Mouse (Mus musculus) liver, postnatal 0 days (tissue): ENCODE measurements around the gene Gm10273. TPM values are rescaled to one million over a fixed set of nuclear protein-coding genes. Genes with fewer than 3 reads are reported as not detected.
"Not testable (repeated sequence)": the region's sequence is repeated elsewhere in the genome, so short reads cannot be mapped to it uniquely, and the experiment has no call there.

Source experiments
- ATAC-seq: fragments of 200-750 bp; cut with Nextera tagmentation; 2 replicates; pipeline ENCODE4 v1.8.0; 2017; ENCODE audit warnings: mild to moderate bottlenecking, moderate library complexity
- DNase-seq: peaks from one replicate; pipeline ENCODE4 v3.0.0-alpha.2; 2016
- H3K27ac ChIP-seq: fragments of 300-500 bp; sonication (generic); 2 replicates; pipeline ENCODE4 v1.5.1; 2014; ENCODE audit warnings: antibody characterized with exemption, moderate library complexity, mild to moderate bottlenecking, low read depth
- H3K27me3 ChIP-seq: fragments of 300-500 bp; sonication (generic); 2 replicates; pipeline ENCODE4 v1.6.1; 2014; ENCODE audit warnings: low read length, control low read depth, mixed read lengths; ENCODE audit not compliant: insufficient read depth
- H3K36me3 ChIP-seq: fragments of 300-500 bp; sonication (generic); replicated peaks from 2 replicates; pipeline ENCODE4 v1.6.1; 2014; ENCODE audit warnings: mild to moderate bottlenecking, control low read depth, low read length, moderate library complexity, mixed read lengths; ENCODE audit not compliant: insufficient read depth
- H3K4me1 ChIP-seq: fragments of 300-500 bp; sonication (generic); 2 replicates; pipeline ENCODE4 v1.6.1; 2014; ENCODE audit warnings: antibody characterized with exemption, mild to moderate bottlenecking, control low read depth; ENCODE audit not compliant: insufficient read depth
- H3K4me2 ChIP-seq: fragments of 300-500 bp; sonication (generic); 2 replicates; pipeline ENCODE4 v1.6.1; 2014; ENCODE audit warnings: low read depth, mild to moderate bottlenecking, low read length, moderate library complexity, mixed read lengths
- H3K4me3 ChIP-seq: fragments of 300-500 bp; sonication (generic); 2 replicates; pipeline ENCODE4 v1.5.1; 2014; ENCODE audit warnings: low read depth, low read length
- H3K9ac ChIP-seq: fragments of 300-500 bp; sonication (generic); replicated peaks from 2 replicates; pipeline ENCODE4 v1.6.1; 2014; ENCODE audit warnings: mild to moderate bottlenecking, moderate library complexity
- H3K9me3 ChIP-seq: fragments of 300-500 bp; sonication (generic); 2 replicates; pipeline ENCODE4 v1.6.1; 2016; ENCODE audit warnings: mild to moderate bottlenecking, control low read depth, low read length, mixed read lengths
- CTCF ChIP-seq: sonication (generic); IDR thresholded peaks from 2 replicates; pipeline ENCODE4 v1.5.1; 2016; ENCODE audit warnings: antibody characterized with exemption, low read depth
- EP300 ChIP-seq: IDR thresholded peaks from 2 replicates; pipeline ENCODE4 v1.6.1; 2016; ENCODE audit warnings: antibody characterized with exemption, low read depth, mild to moderate bottlenecking
- WGBS: fragments of 180-500 bp; shearing (Covaris S2); extraction: QIAGEN DNeasy Blood & Tissue Kit; methylation state at CpG from one replicate; pipeline ENCODE4 v1.1.7; 2014; ENCODE audit not compliant: insufficient replicate concordance; 5-methylcytosine and 5-hydroxymethylcytosine counted together
- polyA plus RNA-seq: library from polyadenylated mRNA; unstranded; fragments of >200 nt; fragmentation: Nextera tagmentation; extraction: Ambion mirVana; gene quantifications from 2 replicates; pipeline ENCODE4 v1.2.1, GENCODE M21; 2015

Gm10273 gene
- polyA plus RNA-seq: 4.1 and 8.4 TPM in 2 replicates

DNA sequence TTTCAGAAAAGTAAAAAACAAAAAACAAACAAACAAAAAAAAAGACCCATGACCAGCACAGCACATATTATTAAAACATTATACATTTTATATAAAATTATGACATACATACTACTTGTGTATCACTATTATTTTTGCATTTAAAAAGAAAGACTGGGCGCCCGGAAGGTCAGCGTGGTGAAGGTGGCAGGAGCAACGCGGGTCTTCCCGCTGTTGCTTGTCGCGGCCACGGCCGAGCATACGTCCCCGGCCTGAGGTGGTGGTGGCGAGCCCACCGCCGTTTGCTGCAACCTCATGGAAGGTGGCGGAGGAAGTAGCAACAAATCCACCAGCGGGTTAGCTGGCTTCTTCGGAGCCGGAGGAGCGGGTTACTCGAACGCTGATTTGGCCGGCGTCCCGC, at the start of gene Gm10273:
TSS of gene Gm10273 (plus strand) at position 172 of the 400 bp plus-strand sequence.
- WGBS: 95% methylated on average over 10 of the region's 25 CpGs
- not testable (repeated sequence) for H3K9ac ChIP-seq, H3K4me3 ChIP-seq, H3K9me3 ChIP-seq, ATAC-seq, H3K4me1 ChIP-seq, H3K27ac ChIP-seq, H3K36me3 ChIP-seq, H3K4me2 ChIP-seq, DNase-seq, H3K27me3 ChIP-seq

DNA sequence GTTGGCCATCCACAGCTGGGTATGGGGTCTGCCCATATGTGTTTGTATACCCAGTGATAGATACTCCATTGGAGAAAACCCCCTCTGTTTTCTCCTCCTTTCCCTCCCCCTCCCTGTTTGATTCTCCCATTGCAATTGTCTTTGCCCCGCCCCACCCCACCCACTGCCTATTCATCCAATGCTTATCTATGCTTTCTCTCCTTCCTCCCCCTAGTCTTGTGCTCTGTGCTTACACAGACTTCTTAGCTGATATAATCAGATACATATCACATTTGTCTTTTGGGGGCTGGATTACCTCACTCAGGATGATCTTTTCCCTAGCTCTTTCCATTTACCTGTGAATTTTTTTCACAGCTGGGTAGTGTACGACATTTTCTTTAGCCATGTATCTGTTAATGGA, 48.9 kb upstream of the Gm10273 start:
- H3K4me3 ChIP-seq: no peak overlapping the region

DNA sequence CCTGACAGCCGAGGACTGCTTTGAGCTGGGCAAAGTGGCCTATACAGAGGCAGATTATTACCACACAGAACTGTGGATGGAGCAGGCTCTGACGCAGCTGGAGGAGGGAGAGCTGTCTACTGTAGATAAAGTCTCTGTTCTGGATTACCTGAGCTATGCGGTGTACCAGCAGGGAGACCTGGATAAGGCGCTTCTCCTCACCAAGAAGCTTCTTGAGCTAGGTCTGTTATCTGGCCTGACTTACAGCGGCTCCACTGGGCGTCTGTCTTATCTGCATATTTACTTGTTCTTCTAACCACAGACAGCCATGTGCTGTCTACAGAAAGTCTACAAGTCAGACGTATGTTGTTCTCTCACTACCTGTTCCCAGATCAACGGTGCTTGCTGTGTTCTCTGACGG, 47.2 kb upstream of the Gm10273 start:
- WGBS: 66% methylated on average over 9 of the region's 9 CpGs

More for the DNA sequence above, 48.9 kb upstream of the Gm10273 start:
- Histone ChIP-seq H3K4me2 (0 out of 2 replicates have a peak overlapping the region, but pooled peaks have one; percentile 18), H3K9ac (no peak overlapping the region), H3K4me1 (peaks cover 9% of the 10 kb centered on the region; the same call in 1 of the 2 replicates), H3K27me3 (no peaks in the 10 kb centered on the region), H3K36me3 (peaks cover 50% of the 10 kb centered on the region), H3K9me3 (no peaks in the 10 kb centered on the region), H3K27ac (no peak overlapping the region)
- no peak for DNase-seq
- WGBS: 85% methylated on average over 2 of the region's 2 CpGs
- TF ChIP-seq CTCF (no peak), EP300 (no peak)
- ATAC-seq: no peak

DNA sequence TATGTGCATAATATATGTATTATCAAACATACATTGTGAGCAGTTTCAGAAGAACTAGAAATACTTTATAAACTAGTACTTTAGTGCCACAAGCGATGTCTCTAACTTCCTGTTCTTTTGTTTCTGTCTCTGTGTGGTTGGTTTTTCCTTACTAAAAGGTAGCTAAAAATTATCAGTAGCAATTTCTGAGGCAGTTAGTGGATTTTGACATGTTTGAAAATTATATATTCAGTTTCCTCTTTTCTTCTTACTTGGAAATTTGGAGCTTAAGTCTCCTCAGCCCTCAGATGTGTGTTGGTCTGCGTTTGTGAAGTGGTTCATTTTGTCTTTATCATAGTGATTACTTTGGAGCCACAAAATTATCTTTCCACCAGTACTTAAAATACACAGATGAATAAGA, 45.9 kb upstream of the Gm10273 start:
- Histone ChIP-seq H3K36me3 (peaks cover 62% of the 10 kb centered on the region), H3K27me3 (no peaks in the 10 kb centered on the region), H3K4me1 (peaks cover 9% of the 10 kb centered on the region; the same call in 1 of the 2 replicates), H3K9me3 (no peaks in the 10 kb centered on the region), H3K4me2 (no peak overlapping the region), H3K9ac (no peak overlapping the region), H3K27ac (no peak overlapping the region), H3K4me3 (no peak overlapping the region)
- DNase-seq (no peak), ATAC-seq (no peak)
- no peak for TF ChIP-seq EP300
- TF ChIP-seq CTCF: no peak
- WGBS: 66% methylated on average over 2 of the region's 2 CpGs

More for the DNA sequence above, 47.2 kb upstream of the Gm10273 start:
- Histone ChIP-seq H3K9ac (no peak overlapping the region), H3K9me3 (no peaks in the 10 kb centered on the region), H3K27ac (peak overlapping the region; percentile 78), H3K4me2 (0 out of 2 replicates have a peak overlapping the region, but pooled peaks have one; percentile 34), H3K4me3 (no peak overlapping the region), H3K4me1 (peaks cover 9% of the 10 kb centered on the region; the same call in 1 of the 2 replicates), H3K36me3 (peaks cover 62% of the 10 kb centered on the region), H3K27me3 (no peaks in the 10 kb centered on the region)
- peak; percentile 96 for TF ChIP-seq EP300
- 0 out of 2 replicates have a peak, but pooled peaks have one; percentile 5 for TF ChIP-seq CTCF
- peak; percentile 45 for DNase-seq
- ATAC-seq: peak; percentile 99

DNA sequence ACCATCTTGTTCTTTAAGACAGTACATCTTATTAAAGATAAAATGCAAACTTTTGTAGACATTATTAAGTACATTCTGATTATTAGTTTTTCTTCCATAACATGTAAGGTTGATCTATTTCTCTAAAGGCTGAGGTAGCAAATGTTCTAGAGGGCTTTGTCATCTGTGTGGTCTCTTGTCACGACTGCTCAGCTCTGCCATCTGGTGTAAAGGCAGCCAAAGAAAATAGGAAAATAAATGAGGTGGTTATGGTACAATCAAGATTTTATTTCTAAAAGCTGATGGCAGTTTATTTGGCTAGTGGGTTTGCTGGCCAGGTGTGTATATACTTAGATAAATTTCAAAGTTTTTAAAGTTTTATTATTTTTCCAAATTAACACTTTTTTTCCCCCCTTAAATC, 42.4 kb upstream of the Gm10273 start:
- DNase-seq (no peak), ATAC-seq (no peak)
- no peaks in the 10 kb centered on the region for H3K9me3 ChIP-seq
- no peak overlapping the region for H3K9ac ChIP-seq
- no peak overlapping the region for H3K27ac ChIP-seq
- 67% methylated on average over 1 of the region's 1 CpGs for WGBS
- peaks cover 63% of the 10 kb centered on the region for H3K36me3 ChIP-seq
- no peaks in the 10 kb centered on the region for H3K27me3 ChIP-seq
- no peak overlapping the region for H3K4me3 ChIP-seq
- no peak overlapping the region for H3K4me2 ChIP-seq
- no peaks in the 10 kb centered on the region for H3K4me1 ChIP-seq
- no peak for TF ChIP-seq EP300
- peak; percentile 34 for TF ChIP-seq CTCF

DNA sequence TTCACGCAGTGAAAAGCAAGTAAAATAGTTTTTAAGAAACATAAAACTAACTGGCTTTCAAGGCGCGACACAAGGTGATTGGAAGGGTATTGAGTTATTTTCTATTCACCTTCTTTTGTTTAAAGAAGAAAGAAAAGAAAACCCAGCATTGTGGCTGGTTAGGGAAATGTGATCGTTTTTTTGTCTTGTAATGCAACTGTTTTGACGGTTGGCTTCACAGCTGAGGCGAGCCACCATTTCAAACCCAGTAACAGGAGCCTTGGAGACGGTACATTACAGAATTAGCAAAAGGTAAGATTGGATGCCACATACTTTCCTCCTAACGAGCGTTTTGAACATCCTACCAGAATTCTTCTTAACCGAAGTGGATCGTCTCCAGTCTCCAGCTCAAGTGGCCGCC, 41.3 kb upstream of the Gm10273 start:
- 92% methylated on average over 12 of the region's 12 CpGs for WGBS
- Histone ChIP-seq H3K27ac (no peak overlapping the region), H3K9ac (no peak overlapping the region), H3K27me3 (no peaks in the 10 kb centered on the region), H3K36me3 (peaks cover 56% of the 10 kb centered on the region), H3K4me3 (no peak overlapping the region), H3K4me2 (no peak overlapping the region), H3K9me3 (no peaks in the 10 kb centered on the region), H3K4me1 (no peaks in the 10 kb centered on the region)
- DNase-seq (no peak), ATAC-seq (no peak)
- TF ChIP-seq CTCF (no peak), EP300 (no peak)

DNA sequence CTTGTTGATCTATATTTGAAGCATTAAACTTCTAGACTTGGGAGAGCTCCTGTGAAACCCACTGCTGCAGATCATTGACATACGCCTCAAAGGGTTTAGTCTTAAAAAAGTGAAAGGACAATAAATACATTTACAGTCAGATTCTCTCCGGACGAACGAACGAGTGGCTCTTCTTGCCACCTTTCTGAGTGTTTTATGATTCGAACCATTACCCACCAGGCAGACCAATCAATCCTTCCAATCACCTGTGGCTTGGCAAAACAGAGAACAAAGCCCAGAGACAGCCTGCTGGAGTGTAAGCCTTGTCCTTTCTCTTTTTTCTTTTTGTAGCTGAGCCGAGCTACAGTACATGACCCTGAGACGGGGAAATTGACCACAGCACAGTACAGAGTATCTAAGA, 40.4 kb upstream of the Gm10273 start:
- TF ChIP-seq EP300: no peak
- TF ChIP-seq CTCF: no peak
- Histone ChIP-seq H3K4me2 (no peak overlapping the region), H3K9me3 (no peaks in the 10 kb centered on the region), H3K27ac (no peak overlapping the region), H3K9ac (no peak overlapping the region), H3K36me3 (peaks cover 61% of the 10 kb centered on the region), H3K4me3 (no peak overlapping the region), H3K27me3 (no peaks in the 10 kb centered on the region), H3K4me1 (no peaks in the 10 kb centered on the region)
- WGBS: 82% methylated on average over 8 of the region's 8 CpGs
- DNase-seq: no peak
- ATAC-seq: no peak
